Mouse (Mus musculus) megakaryocyte, embryonic 14.5 days (primary cell): ENCODE results near the gene Spon1.

ENCODE experiments used
- FLI1 ChIP-seq: IDR thresholded peaks from 2 replicates; pipeline ENCODE4 v1.6.1; 2012; ENCODE audit warnings: low read length, inconsistent platforms, mixed read lengths
- GATA1 ChIP-seq: IDR thresholded peaks from 3 replicates; pipeline ENCODE4 v1.6.1; 2012; ENCODE audit warnings: mixed read lengths, low read length, inconsistent platforms, borderline replicate concordance

GRCm38 (mm10) chr7:113988156-113988555 is 222.4 kb downstream of the Spon1 start:
- TF ChIP-seq GATA1: no peak
- no peak for TF ChIP-seq FLI1
